Mouse (Mus musculus): ENCODE measurements at regions not wholly inside any gene's neighbourhood (a gene's known extent, or its start where the extent isn't known, plus 50 kb on each side); places are given as distances from the start of the nearest gene placed in this dataset.

DNA sequence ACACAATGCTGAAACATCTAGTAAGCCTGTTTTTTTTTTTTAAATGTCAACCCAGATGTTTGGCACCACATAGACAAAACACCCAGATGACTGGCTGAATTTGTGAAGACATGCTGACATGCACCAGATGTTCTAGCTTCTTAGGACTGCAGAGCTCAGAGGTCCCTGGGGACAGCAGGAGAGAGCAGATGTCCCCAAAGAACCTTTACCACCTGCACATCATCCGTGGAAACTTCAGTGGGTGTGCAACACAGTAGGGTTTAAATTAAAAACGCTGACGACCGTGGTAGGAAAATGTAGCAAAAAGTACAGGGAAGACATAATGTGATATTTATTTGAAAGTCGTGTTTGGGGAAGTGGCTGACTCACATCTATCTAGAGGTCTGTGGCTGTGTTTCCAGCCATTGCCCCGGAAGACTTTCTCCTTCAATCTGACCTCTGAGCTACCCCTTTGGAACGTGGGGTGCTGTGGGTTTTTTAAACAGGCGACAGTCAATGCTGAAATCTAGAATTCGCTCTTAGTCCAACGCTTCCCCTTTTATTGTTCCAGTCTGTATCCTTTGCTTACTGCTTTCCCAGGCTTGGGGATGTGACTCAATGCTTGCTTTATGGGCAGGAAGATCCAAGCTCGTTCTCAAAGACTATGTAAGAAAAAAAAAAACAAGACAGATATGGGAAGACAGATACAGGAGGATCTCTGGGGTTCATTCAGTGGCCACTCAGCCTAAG is 230.5 kb downstream of the Clic5 start:
- Histone ChIP-seq H3K4me2 (no peak overlapping the region), H3K4me3 (ENCODE audit: low read depth, low read length) (no peak overlapping the region), H3K27me3 (ENCODE audit: insufficient read depth, low read length) (no peaks in the 10 kb centered on the region), H3K36me3 (ENCODE audit: insufficient read depth) (no peaks in the 10 kb centered on the region), H3K4me1 (ENCODE audit: insufficient read depth) (peaks cover 3% of the 10 kb centered on the region; the same call in 1 of the 2 replicates), H3K27ac (ENCODE audit: low read depth) (no peak overlapping the region), H3K9me3 (ENCODE audit: low read depth, low read length) (0 out of 2 replicates have a peak, but pooled peaks cover 5% of the 10 kb centered on the region), H3K9ac (no peak overlapping the region)
- TF ChIP-seq CTCF (IDR thresholded peaks at IDR 0.05; ENCODE audit: low read depth), result no peak
- DNase-seq, result peak; percentile 37
- WGBS, result 58% methylated on average over 11 of the region's 11 CpGs
- no peak for ATAC-seq (ENCODE audit: insufficient read depth)

DNA sequence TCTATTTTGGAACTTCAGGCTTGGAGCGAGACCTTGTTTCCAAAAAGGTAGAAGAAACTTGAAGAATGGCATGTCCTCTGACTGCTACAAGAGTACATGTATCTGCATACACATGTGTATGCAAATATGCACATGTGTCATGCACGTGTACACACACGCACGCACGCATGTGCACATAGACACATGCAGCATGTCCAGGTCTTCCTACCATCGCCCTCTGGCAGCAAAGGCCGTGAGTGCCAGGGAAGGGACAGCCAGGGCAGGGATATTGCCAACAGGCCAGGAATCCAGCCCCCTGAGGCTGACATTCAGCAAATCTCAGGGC is 231.0 kb downstream of the Clic5 start:
- H3K9me3 ChIP-seq (ENCODE audit: low read depth, low read length), result 0 out of 2 replicates have a peak, but pooled peaks cover 5% of the 10 kb centered on the region
- no peaks in the 10 kb centered on the region for H3K27me3 ChIP-seq (ENCODE audit: insufficient read depth, low read length)
- ATAC-seq (ENCODE audit: insufficient read depth), result no peak
- H3K27ac ChIP-seq (ENCODE audit: low read depth), result no peak overlapping the region
- H3K9ac ChIP-seq, result no peak overlapping the region
- no peak for TF ChIP-seq CTCF (IDR thresholded peaks at IDR 0.05; ENCODE audit: low read depth)
- no peak for DNase-seq
- WGBS, result 92% methylated on average over 7 of the region's 7 CpGs
- H3K4me1 ChIP-seq (ENCODE audit: insufficient read depth), result peaks cover 3% of the 10 kb centered on the region; the same call in 1 of the 2 replicates
- no peak overlapping the region for H3K4me3 ChIP-seq (ENCODE audit: low read depth, low read length)
- no peaks in the 10 kb centered on the region for H3K36me3 ChIP-seq (ENCODE audit: insufficient read depth)
- no peak overlapping the region for H3K4me2 ChIP-seq

DNA sequence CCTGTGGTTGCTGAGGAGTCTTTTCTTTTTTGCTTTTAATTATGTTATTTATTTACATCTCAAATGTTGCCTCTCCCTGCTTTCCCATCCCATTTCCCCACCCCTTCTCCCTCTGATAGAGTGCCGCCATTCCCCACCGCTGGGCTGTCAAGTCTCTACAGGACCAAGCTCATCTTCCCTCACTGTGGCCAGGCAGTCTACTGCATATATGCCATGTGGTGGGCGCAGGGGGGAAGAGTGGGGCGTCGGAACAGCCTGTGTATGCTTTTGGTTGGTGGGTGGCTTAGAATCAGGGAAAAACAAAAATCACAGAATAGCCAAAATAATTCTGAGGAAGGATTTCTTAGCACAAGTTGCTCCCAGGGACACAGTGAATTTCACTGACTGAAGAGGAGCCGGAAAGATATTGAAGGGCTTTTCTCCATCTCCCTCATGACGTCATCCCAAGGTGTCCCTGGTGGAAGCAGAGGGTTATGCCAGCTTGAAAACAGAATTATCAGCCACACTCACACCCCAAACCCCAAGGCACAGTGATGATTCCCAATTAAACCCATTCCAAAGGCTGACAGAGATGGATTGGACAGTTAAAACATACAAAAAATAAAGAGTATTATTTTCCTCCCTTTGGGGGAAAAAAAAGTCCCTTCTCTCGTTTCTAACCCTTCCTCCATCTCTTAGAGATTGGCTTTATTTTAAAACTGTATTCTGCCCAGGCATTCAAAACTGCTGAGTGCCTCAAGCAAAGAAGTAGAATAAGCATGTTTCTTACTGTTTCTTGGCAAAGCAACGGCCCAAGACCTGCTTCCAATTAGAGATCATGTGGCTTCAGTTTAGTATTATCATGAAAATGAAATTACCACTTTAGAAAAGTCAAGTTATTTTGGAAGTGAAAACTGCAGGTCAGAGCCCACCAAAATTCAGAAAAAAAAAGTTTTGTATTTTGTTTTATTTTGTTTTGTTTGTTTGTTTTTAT is 232.0 kb downstream of the Clic5 start:
- 0 out of 2 replicates have a peak, but pooled peaks cover 5% of the 10 kb centered on the region for H3K9me3 ChIP-seq (ENCODE audit: low read depth, low read length)
- H3K36me3 ChIP-seq (ENCODE audit: insufficient read depth), result no peaks in the 10 kb centered on the region
- no peaks in the 10 kb centered on the region for H3K27me3 ChIP-seq (ENCODE audit: insufficient read depth, low read length)
- H3K4me2 ChIP-seq, result no peak overlapping the region
- no peak; the same call in 1 of the 2 replicates for TF ChIP-seq CTCF (IDR thresholded peaks at IDR 0.05; ENCODE audit: low read depth)
- H3K4me1 ChIP-seq (ENCODE audit: insufficient read depth), result peaks cover 3% of the 10 kb centered on the region; the same call in 1 of the 2 replicates
- WGBS, result 71% methylated on average over 9 of the region's 9 CpGs
- ATAC-seq (ENCODE audit: insufficient read depth) (no peak), DNase-seq (no peak)
- no peak overlapping the region for H3K4me3 ChIP-seq (ENCODE audit: low read depth, low read length)
- no peak overlapping the region for H3K27ac ChIP-seq (ENCODE audit: low read depth)
- H3K9ac ChIP-seq, result no peak overlapping the region

GRCm38 (mm10) chr17:44422161-44422560 is 233.8 kb downstream of the Clic5 start:
- DNase-seq, result no peak
- Histone ChIP-seq H3K9ac (no peak overlapping the region), H3K36me3 (ENCODE audit: insufficient read depth) (no peaks in the 10 kb centered on the region), H3K9me3 (ENCODE audit: low read depth, low read length) (no peaks in the 10 kb centered on the region), H3K27me3 (ENCODE audit: insufficient read depth, low read length) (no peaks in the 10 kb centered on the region), H3K4me2 (no peak overlapping the region), H3K4me1 (ENCODE audit: insufficient read depth) (peaks cover 3% of the 10 kb centered on the region; the same call in 1 of the 2 replicates), H3K4me3 (ENCODE audit: low read depth, low read length) (no peak overlapping the region), H3K27ac (ENCODE audit: low read depth) (no peak overlapping the region)
- WGBS, result 74% methylated on average over 2 of the region's 2 CpGs
- ATAC-seq (ENCODE audit: insufficient read depth), result no peak
- no peak for TF ChIP-seq CTCF (IDR thresholded peaks at IDR 0.05; ENCODE audit: low read depth)

DNA sequence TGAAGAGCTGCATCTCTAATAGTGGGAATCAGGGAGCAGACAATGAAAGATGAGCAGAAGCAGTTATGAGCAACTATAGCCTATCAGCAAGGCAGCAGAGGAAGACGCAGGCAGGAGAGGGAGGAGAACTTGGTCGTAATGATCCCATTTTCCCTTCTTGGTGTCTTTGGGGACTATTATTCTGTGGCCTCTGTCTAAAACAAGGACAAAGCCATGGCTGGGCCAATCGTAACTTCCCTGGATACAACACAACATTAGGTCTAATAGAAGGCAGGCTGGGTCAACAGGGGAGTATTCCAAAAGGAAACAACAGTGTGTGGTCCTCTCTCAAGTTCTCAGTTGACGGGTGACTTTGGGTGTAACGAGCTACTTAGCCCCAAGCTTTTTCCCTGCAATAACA is 234.5 kb downstream of the Clic5 start:
- no peak for TF ChIP-seq CTCF (IDR thresholded peaks at IDR 0.05; ENCODE audit: low read depth)
- H3K36me3 ChIP-seq (ENCODE audit: insufficient read depth), result no peaks in the 10 kb centered on the region
- H3K9ac ChIP-seq, result no peak overlapping the region
- WGBS, result 70% methylated on average over 5 of the region's 5 CpGs
- H3K4me2 ChIP-seq, result no peak overlapping the region
- no peak overlapping the region for H3K4me3 ChIP-seq (ENCODE audit: low read depth, low read length)
- no peaks in the 10 kb centered on the region for H3K27me3 ChIP-seq (ENCODE audit: insufficient read depth, low read length)
- no peak for ATAC-seq (ENCODE audit: insufficient read depth)
- no peaks in the 10 kb centered on the region for H3K9me3 ChIP-seq (ENCODE audit: low read depth, low read length)
- DNase-seq, result no peak
- H3K4me1 ChIP-seq (ENCODE audit: insufficient read depth), result peaks cover 3% of the 10 kb centered on the region; the same call in 1 of the 2 replicates
- no peak overlapping the region for H3K27ac ChIP-seq (ENCODE audit: low read depth)

DNA sequence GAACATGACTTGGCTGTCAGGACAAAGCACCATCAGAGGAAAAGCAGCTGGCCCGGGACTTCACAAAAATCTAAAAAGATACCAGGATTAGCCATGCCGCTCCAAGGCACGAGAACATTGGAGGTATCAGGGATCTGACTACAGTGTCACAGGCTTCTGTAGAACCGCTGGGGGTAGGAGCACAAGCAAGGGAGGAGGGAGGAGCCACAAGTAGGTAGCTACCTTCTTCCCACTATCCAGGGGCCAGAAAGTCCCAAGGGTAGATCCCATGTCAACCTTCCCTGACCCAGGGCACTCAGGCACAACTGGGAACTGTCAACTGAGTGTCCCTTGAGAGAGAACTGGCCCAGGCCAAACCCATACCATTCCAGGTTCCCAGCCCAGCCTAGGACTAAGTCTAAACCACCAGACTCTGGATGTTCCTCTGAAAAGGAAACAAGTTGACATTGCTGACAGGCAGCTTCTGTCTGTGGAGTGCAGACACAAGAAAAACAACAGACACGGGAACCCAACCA is 235.1 kb downstream of the Clic5 start:
- no peak for TF ChIP-seq CTCF (IDR thresholded peaks at IDR 0.05; ENCODE audit: low read depth)
- 85% methylated on average over 5 of the region's 5 CpGs for whole genome bisulfite sequencing
- Histone ChIP-seq H3K4me1 (ENCODE audit: insufficient read depth) (peaks cover 3% of the 10 kb centered on the region; the same call in 1 of the 2 replicates), H3K27ac (ENCODE audit: low read depth) (no peak overlapping the region), H3K9me3 (ENCODE audit: low read depth, low read length) (no peaks in the 10 kb centered on the region), H3K36me3 (ENCODE audit: insufficient read depth) (no peaks in the 10 kb centered on the region), H3K9ac (no peak overlapping the region), H3K4me3 (ENCODE audit: low read depth, low read length) (no peak overlapping the region), H3K27me3 (ENCODE audit: insufficient read depth, low read length) (no peaks in the 10 kb centered on the region), H3K4me2 (no peak overlapping the region)
- DNase-seq (no peak), ATAC-seq (ENCODE audit: insufficient read depth) (no peak)

Data from lung, embryonic 14.5 days (tissue).